Mouse (Mus musculus) testis, adult 2 months (tissue): ENCODE results near the gene Tmem141. TPM values are rescaled to one million over a fixed set of nuclear protein-coding genes. Genes with fewer than 3 reads are reported as not detected.
A peak's percentile ranks its signal among the peaks of the same experiment; 100 is the strongest.

Experiments used
- H3K27ac ChIP-seq: fragments of 200-500 bp; 2 replicates; pipeline ENCODE4 v1.5.1; 2012; ENCODE audit warnings: low read depth, low read length; ENCODE audit not compliant: control insufficient read depth, insufficient read depth
- H3K27me3 ChIP-seq: fragments of 200-500 bp; 2 replicates; pipeline ENCODE4 v1.6.1; 2012; ENCODE audit warnings: mild to moderate bottlenecking, low read length, moderate library complexity; ENCODE audit not compliant: control insufficient read depth, insufficient read depth
- H3K36me3 ChIP-seq: fragments of 200-500 bp; 2 replicates; pipeline ENCODE4 v1.6.1; 2012; ENCODE audit warnings: mild to moderate bottlenecking, low read length; ENCODE audit not compliant: control insufficient read depth, insufficient read depth
- H3K4me1 ChIP-seq: fragments of 200-500 bp; 2 replicates; pipeline ENCODE4 v1.6.1; 2012; ENCODE audit warnings: low read length; ENCODE audit not compliant: control insufficient read depth, insufficient read depth
- H3K4me3 ChIP-seq: fragments of 200-500 bp; 2 replicates; pipeline ENCODE4 v1.5.1; 2012; ENCODE audit warnings: low read depth, mild to moderate bottlenecking, low read length, moderate library complexity, mixed read lengths; ENCODE audit not compliant: control insufficient read depth
- CTCF ChIP-seq: fragments of 200-500 bp; IDR thresholded peaks from 2 replicates; pipeline ENCODE4 v1.5.1; 2012; ENCODE audit warnings: low read depth, mild to moderate bottlenecking, inconsistent platforms, low read length, moderate library complexity; ENCODE audit not compliant: control insufficient read depth, insufficient read depth, insufficient replicate concordance
- POLR2A ChIP-seq: fragments of 200-500 bp; IDR thresholded peaks from 2 replicates; pipeline ENCODE4 v1.6.1; 2012; ENCODE audit warnings: low read depth, mild to moderate bottlenecking, inconsistent platforms, low read length, moderate library complexity; ENCODE audit not compliant: control insufficient read depth
- polyA plus RNA-seq: library from polyadenylated mRNA; depleted of rRNA; stranded (reverse); fragments of >200 nt; gene quantifications from 2 replicates; pipeline ENCODE4 v1.2.3, GENCODE M21; 2012

The Tmem141 gene
- polyA plus RNA-seq, 1 experiment = 24.0 TPM

GRCm38 (mm10) chr2:25627811-25628210 lies 6.0 kb upstream of the Tmem141 start, which contains the start of gene Fcna:
Gene Fcna (minus strand): TSS chr2:25628030.
- Histone ChIP-seq H3K27me3 (no peaks in the 10 kb centered on the region), H3K4me1 (no peaks in the 10 kb centered on the region; the same call in 1 of the 2 replicates), H3K36me3 (no peaks in the 10 kb centered on the region), H3K27ac (no peak within 1 kb of the TSS), H3K4me3 (no peak within 1 kb of the TSS)
- TF ChIP-seq CTCF (no peak), POLR2A (no peak)

GRCm38 (mm10) chr2:25625986-25626385 lies 4.2 kb upstream of the Tmem141 start:
- no peak overlapping the region for H3K4me3 ChIP-seq
- no peaks in the 10 kb centered on the region for H3K27me3 ChIP-seq
- no peaks in the 10 kb centered on the region for H3K36me3 ChIP-seq
- H3K4me1 ChIP-seq = peaks cover 8% of the 10 kb centered on the region
- no peak overlapping the region for H3K27ac ChIP-seq
- TF ChIP-seq POLR2A (no peak), CTCF (no peak)

GRCm38 (mm10) chr2:25620852-25621228 lies 965 bp downstream of the Tmem141 start:
- H3K27ac ChIP-seq = no peak overlapping the region
- H3K27me3 ChIP-seq = no peaks in the 10 kb centered on the region
- TF ChIP-seq CTCF (no peak), POLR2A (no peak)
- no peaks in the 10 kb centered on the region for H3K36me3 ChIP-seq
- H3K4me3 ChIP-seq = peak overlapping the region; percentile 87
- H3K4me1 ChIP-seq = peaks cover 16% of the 10 kb centered on the region

- TF ChIP-seq CTCF (no peak), POLR2A (no peak)
- Histone ChIP-seq H3K4me1 (peaks cover 18% of the 10 kb centered on the region), H3K27me3 (no peaks in the 10 kb centered on the region), H3K27ac (no peak overlapping the region), H3K4me3 (peak overlapping the region; percentile 87), H3K36me3 (no peaks in the 10 kb centered on the region)
These were observed 1.4 kb downstream of the Tmem141 start for GRCm38 (mm10) chr2:25620386-25620785.

GRCm38 (mm10) chr2:25617578-25617977 lies 4.2 kb downstream of the Tmem141 start, which contains the start of gene Ccdc183:
Gene Ccdc183 (minus strand): TSS chr2:25617678.
- TF ChIP-seq CTCF = no peak
- 0 out of 2 replicates have a peak, but pooled peaks have one; percentile 21 for TF ChIP-seq POLR2A
- Histone ChIP-seq H3K27me3 (no peaks in the 10 kb centered on the region), H3K27ac (peak within 1 kb of the TSS; percentile 5; the same call in 1 of the 2 replicates), H3K4me1 (peaks cover 18% of the 10 kb centered on the region), H3K4me3 (peak within 1 kb of the TSS; percentile 87), H3K36me3 (no peaks in the 10 kb centered on the region)

- Histone ChIP-seq H3K27me3 (no peaks in the 10 kb centered on the region), H3K4me3 (peak overlapping the region; percentile 82), H3K4me1 (peaks cover 12% of the 10 kb centered on the region), H3K36me3 (no peaks in the 10 kb centered on the region; the same call in 1 of the 2 replicates), H3K27ac (no peak overlapping the region; the same call in 1 of the 2 replicates)
- no peak for TF ChIP-seq CTCF
- TF ChIP-seq POLR2A = no peak
These were observed 5.4 kb downstream of the Tmem141 start for GRCm38 (mm10) chr2:25616398-25616797.

- peak overlapping the region; percentile 93 for H3K27ac ChIP-seq
- TF ChIP-seq CTCF (no peak), POLR2A (no peak)
- H3K4me3 ChIP-seq = peak overlapping the region; percentile 96
- no peaks in the 10 kb centered on the region; the same call in none of the 2 replicates for H3K4me1 ChIP-seq
- H3K27me3 ChIP-seq = no peaks in the 10 kb centered on the region
- H3K36me3 ChIP-seq = no peaks in the 10 kb centered on the region; the same call in 1 of the 2 replicates
These were observed 13.1 kb downstream of the Tmem141 start for GRCm38 (mm10) chr2:25608671-25609070.
